Mouse (Mus musculus) testis, adult 2 months (tissue): ENCODE measurements around the gene Stard13.

ENCODE experiments used
- CTCF ChIP-seq: fragments of 200-500 bp; IDR thresholded peaks from 2 replicates; pipeline ENCODE4 v1.5.1; 2012; ENCODE audit warnings: low read depth, mild to moderate bottlenecking, inconsistent platforms, low read length, moderate library complexity; ENCODE audit not compliant: control insufficient read depth, insufficient read depth, insufficient replicate concordance
- POLR2A ChIP-seq: fragments of 200-500 bp; IDR thresholded peaks from 2 replicates; pipeline ENCODE4 v1.6.1; 2012; ENCODE audit warnings: low read depth, mild to moderate bottlenecking, inconsistent platforms, low read length, moderate library complexity; ENCODE audit not compliant: control insufficient read depth

DNA sequence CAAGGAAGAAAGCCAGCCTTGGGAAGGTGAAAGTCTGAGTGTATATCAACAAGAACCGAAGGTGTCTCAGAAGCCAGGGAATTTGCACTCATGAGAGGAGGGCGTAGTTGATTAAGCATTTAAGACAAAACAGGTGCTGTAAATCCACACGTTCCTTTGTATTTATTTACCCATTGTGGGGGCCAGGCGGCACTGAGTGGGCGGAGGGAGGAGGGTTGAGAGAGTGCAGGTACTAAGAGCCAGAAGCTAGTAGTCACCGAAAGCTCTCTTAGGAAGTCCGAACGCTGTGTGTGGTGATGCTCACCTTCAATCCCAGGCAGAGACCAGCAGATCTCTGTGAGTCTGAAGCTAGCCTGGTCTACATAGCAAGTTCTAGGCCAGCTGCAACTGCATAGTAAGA, 147.9 kb downstream of the Stard13 start:
- no peak for TF ChIP-seq POLR2A
- TF ChIP-seq CTCF: no peak
